Mouse (Mus musculus) left cerebral cortex, adult 18-20 months (tissue): ENCODE measurements around the gene Rnf133. TPM values are rescaled to one million over a fixed set of nuclear protein-coding genes. Genes with fewer than 3 reads are reported as not detected.

Experiments
- DNase-seq, 2 experiments: peaks; one replicate each; pipeline ENCODE4 v3.0.0; 2021 to 2022; ENCODE audit warnings: low spot score in 2 of 2, mixed read lengths in 1 of 2
- long read RNA-seq, 2 experiments: library from polyadenylated mRNA; stranded (forward); transcript quantifications; one replicate each; pipeline ENCODE4 v2.0.0; 2021
- total RNA-seq, 2 experiments: library from RNA; stranded (reverse); gene quantifications; 2 replicates each; pipeline ENCODE4 v1.2.3; 2021

Rnf133 gene
- total RNA-seq, result under 1 TPM; 0.46 to 0.52 TPM
- long read RNA-seq, experiment 1, result 0 reads
- long read RNA-seq, experiment 2, result 0 reads

- no peak for DNase-seq
These were observed at the start of gene Rnf133 for GRCm38 (mm10) chr6:23650205-23650604. Rnf133 (minus strand) TSS chr6:23650305.

- no peak for DNase-seq
These were observed 28.1 kb upstream of the Rnf133 start for GRCm38 (mm10) chr6:23678172-23678571.

DNA sequence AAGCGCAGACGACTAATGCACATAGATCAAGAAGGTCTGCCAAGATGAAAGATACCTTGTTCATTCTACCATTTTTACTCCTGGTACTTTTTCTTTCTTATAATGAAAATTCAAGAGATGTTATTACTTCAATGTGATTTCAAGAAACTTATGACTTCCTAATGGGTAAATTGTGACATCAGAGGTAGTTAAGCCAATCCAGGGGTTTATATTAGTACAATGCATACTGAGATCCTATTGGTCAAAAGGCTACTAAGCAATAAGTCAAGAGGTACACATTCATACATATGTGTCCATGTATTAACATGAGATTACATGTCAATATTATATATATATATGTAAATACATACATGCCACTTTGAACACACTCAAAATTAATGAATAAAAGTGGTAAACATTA lies 4.9 kb upstream of the Rnf133 start, which contains the start of gene Rnf148:
Gene Rnf148 (minus strand): TSS at position 101 of the 400 bp plus-strand sequence.
- DNase-seq, result no peak

- DNase-seq, result no peak
These were observed 1.4 kb downstream of the Rnf133 start for GRCm38 (mm10) chr6:23648732-23649131.

DNA sequence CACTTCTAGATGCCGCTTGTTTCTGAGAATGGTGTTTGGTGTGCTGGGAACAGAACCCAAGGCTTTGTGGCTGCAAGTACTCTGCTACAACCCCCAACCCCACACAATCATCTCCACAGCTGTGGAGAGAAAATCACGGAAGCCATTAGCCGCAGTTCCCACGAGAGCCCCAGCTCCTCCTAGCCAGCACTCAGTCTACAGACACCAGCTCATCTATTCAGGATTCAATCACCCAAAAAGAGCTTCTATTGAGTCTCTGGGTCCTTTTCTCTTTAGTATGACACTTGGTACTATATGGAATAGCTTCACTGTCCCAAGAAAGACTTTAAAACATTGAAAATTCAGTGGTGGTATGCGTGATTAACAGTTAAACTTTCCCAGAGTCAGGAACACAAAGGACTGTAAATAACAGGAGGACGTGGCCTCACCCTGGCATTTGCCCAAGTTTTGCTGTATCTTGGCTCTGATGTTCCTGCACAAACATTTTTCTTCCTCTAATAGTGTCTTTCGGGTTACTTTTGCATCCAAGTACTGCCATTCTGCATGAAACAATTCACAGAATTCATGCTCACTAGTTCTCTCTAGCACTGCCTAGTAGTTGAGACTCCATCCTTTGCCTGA lies 2.4 kb downstream of the Rnf133 start:
- DNase-seq, result no peak

- DNase-seq, result peak; percentile 13 to 18
These were observed 13.0 kb downstream of the Rnf133 start for GRCm38 (mm10) chr6:23637081-23637480.

- no peak for DNase-seq
These were observed 14.9 kb downstream of the Rnf133 start for GRCm38 (mm10) chr6:23635208-23635607.

DNA sequence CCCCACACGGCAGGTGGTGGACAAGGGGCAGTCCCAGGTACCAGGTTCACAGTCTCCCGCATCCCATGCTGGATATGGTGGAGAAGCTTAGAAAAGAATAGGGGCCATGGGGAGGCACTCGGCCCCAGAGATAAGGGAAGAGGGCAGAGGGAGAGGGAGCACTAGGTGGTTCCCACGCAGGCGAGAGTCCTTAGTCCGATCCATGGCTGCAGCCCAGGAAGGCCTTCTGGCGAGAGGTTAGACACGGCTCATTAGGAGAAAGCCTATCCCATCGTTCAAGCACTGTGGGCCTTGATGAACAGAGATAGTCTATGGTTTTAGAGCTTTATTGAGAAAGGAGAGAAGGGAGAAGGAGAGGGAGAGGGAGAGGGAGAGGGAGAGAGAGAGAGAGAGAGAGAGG lies 16.1 kb downstream of the Rnf133 start:
- no peak for DNase-seq

GRCm38 (mm10) chr6:23630465-23630864 lies 19.6 kb downstream of the Rnf133 start:
- DNase-seq, result no peak

Other genes starting within 250 kb of the Rnf133 start
- gene Rnf148, start 4.8 kb upstream of the Rnf133 start, total RNA-seq, result under 1 TPM; 0.63 to 0.70 TPM
- gene Cadps2, start 189.1 kb upstream of the Rnf133 start, total RNA-seq, result 10 to 100 TPM; 79.1 to 85.6 TPM